Mouse (Mus musculus) cerebellum, adult 2 months (tissue): ENCODE measurements around the gene C1qb.

ENCODE experiments used
- CTCF ChIP-seq: fragments of 200-500 bp; IDR thresholded peaks from 2 replicates; pipeline ENCODE4 v1.5.1; 2011; ENCODE audit warnings: low read depth, mild to moderate bottlenecking, control low read depth, low read length, moderate library complexity, borderline replicate concordance; ENCODE audit not compliant: insufficient read depth
- POLR2A ChIP-seq: fragments of 200-500 bp; IDR thresholded peaks from 2 replicates; pipeline ENCODE4 v1.6.1; 2011; ENCODE audit warnings: low read length, control low read depth, borderline replicate concordance; ENCODE audit not compliant: insufficient read depth

- no peak for TF ChIP-seq POLR2A
- TF ChIP-seq CTCF: no peak
Observed at GRCm38 (mm10) chr4:136911211-136911646, 25.2 kb upstream of the C1qb start.
